Mouse (Mus musculus) limb, embryonic 13.5 days (tissue): ENCODE data around the gene Galnt14. TPM values are rescaled to one million over a fixed set of nuclear protein-coding genes. Genes with fewer than 3 reads are reported as not detected.
A peak's percentile ranks its signal among the peaks of the same experiment; 100 is the strongest.

Source experiments
- ATAC-seq: fragments of 200-750 bp; cut with Nextera tagmentation; 2 replicates; pipeline ENCODE4 v1.8.0; 2017; ENCODE audit warnings: low read depth, moderate number of reproducible peaks, moderate TSS enrichment; ENCODE audit not compliant: low FRiP score
- H3K27ac ChIP-seq: fragments of 300-500 bp; sonication (generic); 2 replicates; pipeline ENCODE4 v1.5.1; 2015; ENCODE audit warnings: inconsistent platforms, mild to moderate bottlenecking, moderate library complexity
- H3K27me3 ChIP-seq: fragments of 300-500 bp; sonication (generic); 2 replicates; pipeline ENCODE4 v1.6.1; 2015; ENCODE audit warnings: mild to moderate bottlenecking, inconsistent platforms
- H3K36me3 ChIP-seq: fragments of 300-500 bp; sonication (generic); 2 replicates; pipeline ENCODE4 v1.6.1; 2015; ENCODE audit warnings: inconsistent platforms, mild to moderate bottlenecking, moderate library complexity
- H3K4me1 ChIP-seq: fragments of 300-500 bp; sonication (generic); 2 replicates; pipeline ENCODE4 v1.6.1; 2015; ENCODE audit warnings: inconsistent platforms
- H3K4me2 ChIP-seq: fragments of 300-500 bp; sonication (generic); replicated peaks from 2 replicates; pipeline ENCODE4 v1.6.1; 2015; ENCODE audit warnings: inconsistent platforms, mild to moderate bottlenecking, moderate library complexity
- H3K4me3 ChIP-seq: fragments of 300-500 bp; sonication (generic); 2 replicates; pipeline ENCODE4 v1.5.1; 2015; ENCODE audit warnings: moderate library complexity, mild to moderate bottlenecking, inconsistent platforms
- H3K9ac ChIP-seq: fragments of 300-500 bp; sonication (generic); 2 replicates; pipeline ENCODE4 v1.6.1; 2015; ENCODE audit warnings: mild to moderate bottlenecking, inconsistent platforms
- H3K9me3 ChIP-seq: fragments of 300-500 bp; sonication (generic); 2 replicates; pipeline ENCODE4 v1.6.1; 2016; ENCODE audit warnings: inconsistent platforms
- WGBS: fragments of 180-500 bp; shearing (Covaris S2); methylation state at CpG from one replicate; pipeline ENCODE4 v1.1.7; 2015; 5-methylcytosine and 5-hydroxymethylcytosine counted together
- polyA plus RNA-seq: library from polyadenylated mRNA; unstranded; fragments of >200 nt; fragmentation: Nextera tagmentation; extraction: Ambion mirVana; gene quantifications from 2 replicates; pipeline ENCODE4 v1.2.1, GENCODE M21; 2015

Galnt14 gene
- polyA plus RNA-seq, 1 experiment from 2014 or later, result 2.8 TPM

DNA sequence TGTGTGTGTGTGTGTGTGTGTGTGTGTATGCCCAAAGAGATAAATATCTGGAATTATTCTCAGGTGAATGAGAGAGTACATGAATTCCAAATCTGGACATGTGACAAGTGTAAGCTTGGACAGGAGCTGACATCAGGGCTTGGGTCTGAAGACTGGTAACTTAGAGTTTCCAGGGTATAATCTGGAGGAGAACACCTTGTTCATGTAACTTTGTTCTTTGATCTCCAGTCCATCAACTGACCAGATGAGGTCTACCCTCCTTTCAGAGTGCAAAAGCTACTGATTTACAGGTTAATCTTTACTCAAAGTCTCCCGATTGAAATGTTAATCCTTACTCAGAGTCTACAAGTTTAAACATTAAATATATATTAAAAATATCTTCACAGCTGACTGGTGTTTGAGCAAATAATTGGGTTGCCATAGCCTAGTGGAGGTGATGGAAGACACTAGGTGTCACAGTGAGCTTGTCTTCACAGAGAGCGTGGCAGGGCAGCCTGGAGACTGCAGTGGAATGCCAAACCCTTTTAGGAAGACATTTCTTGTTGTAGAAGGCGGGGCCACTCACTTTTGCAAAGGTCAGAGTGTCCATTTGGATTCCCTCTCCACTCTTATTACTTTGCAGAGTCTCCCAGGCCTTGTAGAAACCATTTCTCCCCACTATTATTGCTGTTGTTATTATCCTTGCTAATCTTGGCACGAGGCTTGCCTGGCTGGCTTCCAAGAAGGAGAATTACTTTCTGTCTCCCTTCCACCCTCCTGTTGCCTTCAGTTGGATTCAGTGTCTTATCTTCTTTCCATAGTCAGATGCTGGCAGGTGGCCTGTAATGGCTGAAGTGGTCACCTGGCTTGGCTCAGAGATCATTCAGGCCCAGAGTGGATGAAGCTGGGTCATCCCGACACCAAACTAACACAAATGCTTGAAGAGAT, 107.4 kb downstream of the Galnt14 start:
- Histone ChIP-seq H3K9ac (no peak overlapping the region), H3K9me3 (no peaks in the 10 kb centered on the region), H3K27ac (no peak overlapping the region), H3K4me3 (no peak overlapping the region), H3K27me3 (peaks cover 4% of the 10 kb centered on the region; the same call in 1 of the 2 replicates), H3K4me2 (no peak overlapping the region), H3K36me3 (no peaks in the 10 kb centered on the region), H3K4me1 (no peaks in the 10 kb centered on the region)
- 75% methylated on average over 5 of the region's 5 CpGs for WGBS
- no peak for ATAC-seq

DNA sequence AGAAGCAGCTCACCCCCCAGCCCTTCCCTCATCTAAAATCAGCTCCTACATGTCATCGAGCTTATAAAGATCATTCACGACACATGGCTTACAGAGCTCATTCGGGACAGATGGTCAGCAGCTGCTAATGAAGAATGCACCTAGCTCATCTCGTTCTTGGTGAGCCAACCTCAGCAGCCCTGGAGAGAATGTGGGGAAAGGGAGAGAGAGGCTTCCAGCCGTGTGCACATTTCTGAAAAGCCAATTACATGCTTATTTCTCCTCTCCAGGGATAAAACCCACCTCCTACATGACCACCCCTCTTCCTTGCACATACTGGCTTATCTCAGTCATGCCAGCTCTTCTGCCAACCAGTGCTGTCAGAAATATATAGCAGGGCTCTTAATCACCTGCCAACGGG, 110.3 kb downstream of the Galnt14 start:
- H3K4me3 ChIP-seq, result no peak overlapping the region
- H3K36me3 ChIP-seq, result no peaks in the 10 kb centered on the region
- H3K4me2 ChIP-seq, result no peak overlapping the region
- ATAC-seq, result no peak
- H3K9me3 ChIP-seq, result no peaks in the 10 kb centered on the region
- 65% methylated on average over 6 of the region's 6 CpGs for WGBS
- H3K9ac ChIP-seq, result no peak overlapping the region
- peaks cover 11% of the 10 kb centered on the region for H3K27me3 ChIP-seq
- H3K4me1 ChIP-seq, result 0 out of 2 replicates have a peak, but pooled peaks cover 5% of the 10 kb centered on the region
- H3K27ac ChIP-seq, result no peak overlapping the region

GRCm38 (mm10) chr17:73592081-73592480, 118.2 kb downstream of the Galnt14 start:
- H3K27ac ChIP-seq, result no peak overlapping the region
- no peaks in the 10 kb centered on the region for H3K36me3 ChIP-seq
- WGBS, result 82% methylated on average over 2 of the region's 2 CpGs
- no peak for ATAC-seq
- peaks cover 54% of the 10 kb centered on the region for H3K27me3 ChIP-seq
- no peak overlapping the region for H3K9ac ChIP-seq
- no peaks in the 10 kb centered on the region for H3K9me3 ChIP-seq
- no peak overlapping the region for H3K4me3 ChIP-seq
- peaks cover 7% of the 10 kb centered on the region for H3K4me1 ChIP-seq
- H3K4me2 ChIP-seq, result no peak overlapping the region

DNA sequence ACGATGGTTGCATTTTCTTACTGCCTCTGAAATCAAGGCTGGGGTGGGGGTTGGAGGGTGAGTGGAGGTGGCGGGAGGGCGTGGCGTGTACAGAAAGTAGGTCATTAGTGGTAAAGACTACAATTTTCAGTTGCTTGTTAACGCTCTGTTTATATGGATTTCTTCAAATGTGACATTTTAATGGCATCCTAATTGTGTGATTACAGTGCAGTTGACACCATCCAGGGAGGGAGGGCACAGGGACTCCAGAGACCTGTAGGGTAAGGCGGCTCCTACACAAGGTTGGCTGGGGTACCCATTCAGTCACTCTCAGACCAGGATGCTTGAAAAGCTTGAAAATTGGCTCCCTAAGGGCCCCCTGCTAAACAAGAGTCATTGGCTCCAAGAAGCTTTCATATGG, 122.7 kb downstream of the Galnt14 start:
- Histone ChIP-seq H3K4me3 (no peak overlapping the region), H3K36me3 (no peaks in the 10 kb centered on the region), H3K27me3 (peaks cover 72% of the 10 kb centered on the region), H3K9ac (no peak overlapping the region), H3K9me3 (no peaks in the 10 kb centered on the region), H3K4me1 (peaks cover 16% of the 10 kb centered on the region), H3K4me2 (no peak overlapping the region), H3K27ac (no peak overlapping the region)
- 12% methylated on average over 6 of the region's 6 CpGs for WGBS
- ATAC-seq, result no peak

DNA sequence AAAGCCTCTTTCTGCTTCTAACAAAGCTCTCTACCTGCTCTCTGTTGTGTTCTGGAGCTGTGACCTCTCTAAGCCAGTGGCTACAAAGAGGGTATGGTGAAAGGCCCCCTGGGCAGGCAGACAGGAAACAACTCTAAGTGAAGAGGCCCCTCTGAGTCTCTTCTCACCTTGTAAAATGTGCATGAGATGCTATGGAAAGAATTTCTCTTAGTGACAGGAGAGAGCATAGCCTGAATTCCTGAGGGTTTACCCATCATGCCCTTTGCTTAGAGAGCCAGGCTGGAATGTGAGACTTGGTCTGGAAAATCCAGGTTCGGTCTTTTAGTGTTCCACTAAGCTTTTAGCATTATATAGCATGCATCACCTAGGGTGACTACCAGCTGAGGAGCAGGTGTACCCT, 136.1 kb downstream of the Galnt14 start:
- peaks cover 16% of the 10 kb centered on the region for H3K4me1 ChIP-seq
- 38% methylated on average over 1 of the region's 1 CpGs for WGBS
- H3K27me3 ChIP-seq, result peaks cover 15% of the 10 kb centered on the region; the same call in 1 of the 2 replicates
- no peak overlapping the region for H3K4me2 ChIP-seq
- no peaks in the 10 kb centered on the region for H3K36me3 ChIP-seq
- H3K9ac ChIP-seq, result no peak overlapping the region
- no peaks in the 10 kb centered on the region for H3K9me3 ChIP-seq
- H3K27ac ChIP-seq, result no peak overlapping the region
- ATAC-seq, result peak; percentile 24; the same call in 1 of the 2 replicates
- H3K4me3 ChIP-seq, result no peak overlapping the region

DNA sequence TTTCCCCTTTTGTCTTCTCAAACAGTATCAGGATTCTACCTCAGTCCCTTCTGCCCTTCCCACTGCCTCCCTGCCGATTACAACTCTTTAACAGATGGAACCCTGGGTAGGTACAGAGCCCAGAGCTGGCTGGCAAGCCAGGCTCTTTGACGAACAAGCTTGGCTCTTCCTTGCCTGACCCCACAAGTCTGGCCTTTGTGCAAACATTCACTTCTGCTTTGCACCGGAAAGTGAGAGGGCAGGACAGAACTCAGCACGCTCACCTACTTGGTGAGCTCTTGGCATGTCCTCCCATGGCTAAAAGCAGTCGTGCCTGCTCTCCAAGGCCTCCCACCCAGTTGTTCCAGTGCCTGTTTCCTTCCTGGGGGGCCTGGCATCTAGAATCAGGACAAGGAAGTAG, 137.4 kb downstream of the Galnt14 start:
- WGBS, result 62% methylated on average over 5 of the region's 5 CpGs
- ATAC-seq, result no peak
- Histone ChIP-seq H3K36me3 (no peaks in the 10 kb centered on the region), H3K9me3 (no peaks in the 10 kb centered on the region), H3K9ac (no peak overlapping the region), H3K4me1 (peaks cover 16% of the 10 kb centered on the region), H3K4me2 (no peak overlapping the region), H3K4me3 (no peak overlapping the region), H3K27me3 (peaks cover 10% of the 10 kb centered on the region; the same call in 1 of the 2 replicates), H3K27ac (no peak overlapping the region)

- Histone ChIP-seq H3K4me3 (no peak overlapping the region), H3K27me3 (peaks cover 6% of the 10 kb centered on the region; the same call in 1 of the 2 replicates), H3K27ac (no peak overlapping the region), H3K4me2 (no peak overlapping the region), H3K36me3 (no peaks in the 10 kb centered on the region), H3K9ac (no peak overlapping the region), H3K4me1 (peaks cover 16% of the 10 kb centered on the region), H3K9me3 (no peaks in the 10 kb centered on the region)
- no peak for ATAC-seq
- WGBS, result 77% methylated on average over 5 of the region's 5 CpGs
Measured at GRCm38 (mm10) chr17:73572440-73572839, 137.8 kb downstream of the Galnt14 start.

GRCm38 (mm10) chr17:73571961-73572360, 138.3 kb downstream of the Galnt14 start:
- 63% methylated on average over 4 of the region's 4 CpGs for WGBS
- Histone ChIP-seq H3K4me2 (no peak overlapping the region), H3K36me3 (no peaks in the 10 kb centered on the region), H3K27ac (no peak overlapping the region), H3K4me1 (peaks cover 16% of the 10 kb centered on the region), H3K27me3 (peaks cover 6% of the 10 kb centered on the region; the same call in 1 of the 2 replicates), H3K4me3 (no peak overlapping the region), H3K9ac (no peak overlapping the region), H3K9me3 (no peaks in the 10 kb centered on the region)
- no peak for ATAC-seq

DNA sequence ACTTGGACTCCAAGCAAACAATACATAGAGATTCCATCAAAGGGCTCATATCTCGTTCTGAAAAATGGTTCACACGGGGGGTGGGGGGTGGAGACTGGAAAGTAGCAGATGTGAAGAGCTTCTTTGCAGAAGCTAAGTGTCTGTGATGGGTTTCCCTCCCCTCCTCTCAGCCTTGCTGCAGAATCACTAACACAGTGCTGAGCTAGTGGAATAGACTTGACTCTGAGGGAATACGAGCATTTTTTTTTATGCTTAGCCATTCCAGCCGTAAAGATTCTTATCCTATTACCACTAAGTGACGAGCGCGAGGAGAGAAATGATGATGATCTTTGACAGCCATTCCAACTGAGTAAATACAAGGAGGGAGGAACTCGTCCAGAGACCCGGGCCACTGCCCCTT, 142.0 kb downstream of the Galnt14 start:
- H3K9ac ChIP-seq, result no peak overlapping the region
- no peak overlapping the region for H3K4me3 ChIP-seq
- peaks cover 4% of the 10 kb centered on the region; the same call in 1 of the 2 replicates for H3K4me1 ChIP-seq
- H3K9me3 ChIP-seq, result no peaks in the 10 kb centered on the region
- H3K27me3 ChIP-seq, result peaks cover 6% of the 10 kb centered on the region; the same call in 1 of the 2 replicates
- H3K27ac ChIP-seq, result no peak overlapping the region
- no peak overlapping the region for H3K4me2 ChIP-seq
- no peaks in the 10 kb centered on the region for H3K36me3 ChIP-seq
- 72% methylated on average over 9 of the region's 9 CpGs for WGBS
- no peak for ATAC-seq

DNA sequence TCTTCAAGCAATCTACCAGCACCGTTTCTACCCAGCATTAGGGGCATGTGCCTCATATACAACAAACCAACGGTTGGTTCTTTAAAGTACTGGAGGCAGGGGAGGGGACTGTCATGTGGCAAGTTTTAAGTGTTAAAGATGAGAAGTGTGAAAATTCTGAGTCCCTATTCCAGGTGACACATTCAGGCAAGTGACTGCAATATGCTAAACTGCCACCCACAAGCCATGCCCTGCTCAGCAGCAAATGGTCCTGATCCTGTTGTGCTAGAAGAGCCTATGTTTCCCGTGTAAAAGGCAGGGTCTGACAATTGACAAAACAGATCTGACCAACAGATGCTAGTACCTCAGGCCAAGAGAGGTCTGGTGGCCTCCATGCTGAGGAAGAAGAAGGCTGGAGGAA, 149.1 kb downstream of the Galnt14 start:
- WGBS, result 43% methylated on average over 3 of the region's 3 CpGs
- Histone ChIP-seq H3K4me3 (no peak overlapping the region), H3K4me2 (no peak overlapping the region), H3K27ac (no peak overlapping the region), H3K9me3 (no peaks in the 10 kb centered on the region), H3K9ac (no peak overlapping the region), H3K36me3 (no peaks in the 10 kb centered on the region), H3K27me3 (no peaks in the 10 kb centered on the region), H3K4me1 (no peaks in the 10 kb centered on the region)
- ATAC-seq, result no peak

- no peak overlapping the region for H3K4me3 ChIP-seq
- H3K27ac ChIP-seq, result no peak overlapping the region
- no peak for ATAC-seq
- H3K27me3 ChIP-seq, result no peaks in the 10 kb centered on the region
- H3K36me3 ChIP-seq, result no peaks in the 10 kb centered on the region
- no peaks in the 10 kb centered on the region for H3K4me1 ChIP-seq
- no peak overlapping the region for H3K4me2 ChIP-seq
- 70% methylated on average over 5 of the region's 5 CpGs for WGBS
- no peak overlapping the region for H3K9ac ChIP-seq
- H3K9me3 ChIP-seq, result no peaks in the 10 kb centered on the region
Measured at GRCm38 (mm10) chr17:73560208-73560784, 150.0 kb downstream of the Galnt14 start.

- Histone ChIP-seq H3K9me3 (no peaks in the 10 kb centered on the region), H3K36me3 (no peaks in the 10 kb centered on the region), H3K4me2 (no peak overlapping the region), H3K4me1 (no peaks in the 10 kb centered on the region), H3K27me3 (no peaks in the 10 kb centered on the region), H3K27ac (no peak overlapping the region), H3K9ac (no peak overlapping the region), H3K4me3 (no peak overlapping the region)
- ATAC-seq, result no peak
- 72% methylated on average over 4 of the region's 4 CpGs for WGBS
Measured at GRCm38 (mm10) chr17:73559498-73559897, 150.8 kb downstream of the Galnt14 start.
